Mouse (Mus musculus) layer of hippocampus, adult 9-10 months (tissue): Measurements from ENCODE around the gene Trpv5.

Source experiments
- DNase-seq: peaks from one replicate; pipeline ENCODE4 v3.0.0; 2022; ENCODE audit warnings: low spot score

The Trpv5 gene

DNA sequence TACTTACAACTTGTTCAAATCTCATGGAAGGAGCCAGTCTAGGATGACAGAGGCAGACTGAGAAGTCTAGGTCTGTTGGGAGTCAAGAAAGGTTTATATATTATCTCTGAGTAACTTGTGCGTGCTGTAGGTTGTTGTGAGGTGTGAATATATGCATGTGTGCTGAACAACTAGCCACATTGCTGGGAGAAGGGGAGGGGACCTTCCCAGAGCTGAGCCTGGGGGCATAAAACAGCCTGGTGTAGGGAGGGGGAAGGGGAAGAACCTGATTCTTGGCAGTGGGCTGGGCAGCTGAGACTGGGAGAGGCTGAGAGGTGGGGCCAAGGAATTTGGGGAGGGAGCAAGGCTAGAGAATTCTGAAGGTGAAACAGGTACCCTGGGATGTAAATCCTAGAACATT is at the start of gene Trpv5:
Gene Trpv5 (minus strand): TSS at position 101 of the 400 bp plus-strand sequence.
- DNase-seq, result no peak

DNA sequence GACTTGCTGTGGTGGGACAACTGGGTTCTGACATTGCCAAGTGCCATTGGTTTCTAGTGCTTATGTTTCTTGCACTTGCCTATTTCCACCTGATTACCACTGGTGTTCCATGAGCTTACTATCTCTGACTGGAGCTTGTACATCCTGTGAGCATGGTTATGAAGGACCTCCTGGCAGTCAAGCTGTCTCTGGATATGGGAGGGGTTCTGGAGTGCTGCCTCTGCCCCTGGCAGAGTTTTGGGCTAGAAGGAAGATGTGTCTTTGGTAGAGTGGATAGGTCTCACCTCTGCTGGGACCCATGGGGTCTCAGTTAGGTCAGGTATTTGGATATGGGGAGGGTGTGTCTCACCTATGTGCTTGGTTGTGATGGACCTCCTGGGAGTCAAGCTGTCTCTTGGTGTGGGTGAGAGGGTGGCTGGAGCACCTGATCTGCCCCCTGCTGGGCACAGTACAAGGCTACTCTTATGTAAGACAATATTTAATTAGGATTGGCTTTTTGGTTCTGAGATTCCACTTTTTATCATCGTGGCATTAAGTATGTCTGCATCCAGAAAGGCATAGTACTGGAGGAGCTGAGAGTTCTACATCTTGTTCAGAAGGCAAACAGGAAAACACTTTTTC is 47.5 kb upstream of the Trpv5 start:
- no peak for DNase-seq

DNA sequence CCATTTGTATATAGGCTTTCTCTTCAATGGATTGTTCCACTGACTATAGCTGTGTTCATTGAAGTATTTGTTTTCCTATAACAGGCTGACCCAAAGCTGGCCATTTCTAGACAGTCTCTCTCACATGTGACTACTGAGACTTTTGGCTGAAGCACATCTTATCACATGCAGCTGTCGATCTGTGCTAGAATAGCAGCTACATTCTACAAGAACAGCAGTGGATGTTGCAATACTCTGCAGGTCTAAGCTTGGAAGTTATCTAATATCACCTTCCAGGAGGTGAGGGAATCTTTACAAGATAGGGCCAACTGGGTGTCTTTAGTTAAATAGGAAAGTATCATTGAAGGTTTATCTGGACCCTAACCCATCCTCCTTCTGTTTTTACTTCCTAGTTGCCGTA is 40.9 kb upstream of the Trpv5 start:
- DNase-seq, result no peak

DNA sequence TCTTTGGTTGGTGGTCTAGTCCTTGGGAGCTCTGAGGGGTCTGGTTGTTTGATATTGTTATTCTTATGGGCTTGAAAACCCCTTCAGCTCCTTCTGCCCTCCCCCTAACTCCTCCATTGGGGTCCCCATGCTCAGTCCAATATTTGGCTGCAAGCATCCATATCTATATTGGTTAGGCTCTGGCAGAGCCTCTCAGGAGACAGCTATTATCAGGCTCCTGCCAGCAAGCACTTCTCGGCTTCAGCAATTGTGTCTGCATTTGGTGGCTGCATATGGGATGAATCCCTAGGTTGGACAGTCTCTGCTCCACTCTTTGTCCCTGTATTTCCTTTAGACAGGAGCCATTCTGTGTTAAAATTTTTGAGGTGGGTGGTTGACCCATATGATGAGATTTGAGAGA is 29.7 kb upstream of the Trpv5 start:
- DNase-seq, result no peak

DNA sequence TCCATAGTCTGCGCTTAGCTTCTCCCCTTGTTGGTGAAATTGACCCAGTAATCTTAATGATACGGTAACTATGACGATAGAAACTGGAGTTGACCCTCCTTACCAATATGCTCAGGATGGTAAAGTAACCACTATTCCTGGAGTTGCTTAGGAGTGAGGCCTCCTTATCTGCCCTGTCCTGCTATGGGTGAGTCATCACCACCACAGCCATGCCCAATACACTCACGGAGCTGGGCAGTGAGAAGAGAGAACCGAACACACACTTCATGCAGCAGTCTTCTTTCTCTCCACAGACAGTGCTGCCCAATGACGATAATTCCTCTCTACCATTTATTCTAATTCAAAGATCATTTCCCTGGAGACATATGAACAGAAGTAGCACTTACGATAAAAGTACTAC is 25.7 kb upstream of the Trpv5 start:
- DNase-seq, result no peak

DNA sequence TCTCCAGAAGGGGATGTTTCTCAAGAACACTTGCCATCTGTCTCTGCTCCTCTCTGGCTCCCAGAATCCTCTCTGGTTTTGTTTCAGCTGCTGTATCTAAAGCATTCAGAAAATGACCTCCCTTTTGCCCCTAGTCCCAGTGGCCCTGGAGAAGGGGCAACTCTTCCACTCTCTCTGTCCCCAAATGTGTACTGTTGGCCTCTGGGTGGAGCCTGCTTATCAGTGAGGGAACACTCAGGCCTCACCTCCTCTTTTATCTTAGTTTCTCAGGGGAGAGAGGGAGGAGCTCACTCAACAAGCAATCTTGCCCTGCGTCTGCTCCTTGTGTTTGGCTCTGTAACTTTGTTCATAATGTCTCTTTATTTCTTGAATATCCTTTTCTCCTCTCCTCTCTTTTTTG is 23.6 kb upstream of the Trpv5 start, which contains the start of gene Kel:
Gene Kel (minus strand): TSS at position 217 of the 400 bp plus-strand sequence.
- DNase-seq, result no peak

DNA sequence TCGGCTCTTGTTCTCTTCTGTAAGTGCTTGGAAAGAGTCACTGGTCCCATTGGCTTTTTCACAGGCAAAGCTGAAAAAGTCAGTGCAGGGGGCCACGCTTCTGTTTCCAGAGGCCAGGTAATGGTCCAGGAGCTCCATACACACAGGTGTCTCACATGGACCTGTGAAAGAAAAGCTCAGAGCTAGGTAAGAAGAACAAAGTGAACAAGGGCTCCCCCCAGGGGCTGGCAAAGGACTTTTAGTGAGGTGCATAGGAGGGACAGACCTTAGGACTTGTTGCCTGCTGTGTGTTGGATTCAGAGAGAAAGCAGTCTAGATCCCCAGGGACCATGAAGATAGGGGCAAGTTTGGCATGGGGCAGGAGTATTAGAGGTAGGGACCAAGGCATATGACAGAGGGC is 22.4 kb upstream of the Trpv5 start:
- DNase-seq, result no peak

DNA sequence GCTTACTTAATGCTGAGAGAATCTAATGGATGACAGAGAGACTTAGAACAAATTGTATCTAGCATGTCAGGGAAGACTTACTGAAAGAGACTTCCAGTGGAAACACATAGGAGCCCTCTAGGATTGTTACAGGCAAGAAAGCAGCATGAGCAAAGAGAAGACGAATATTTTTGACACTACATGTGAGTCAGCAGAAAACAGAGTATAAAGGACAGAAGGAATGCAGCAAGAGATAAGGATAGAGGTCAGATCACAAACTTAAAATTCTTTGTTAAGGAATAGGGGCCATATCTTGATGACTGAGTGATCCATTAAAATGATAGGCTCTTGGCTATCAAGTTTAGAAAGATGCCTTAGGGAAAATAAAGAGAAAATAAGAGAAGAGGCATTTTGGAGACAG is 20.7 kb upstream of the Trpv5 start:
- no peak for DNase-seq

DNA sequence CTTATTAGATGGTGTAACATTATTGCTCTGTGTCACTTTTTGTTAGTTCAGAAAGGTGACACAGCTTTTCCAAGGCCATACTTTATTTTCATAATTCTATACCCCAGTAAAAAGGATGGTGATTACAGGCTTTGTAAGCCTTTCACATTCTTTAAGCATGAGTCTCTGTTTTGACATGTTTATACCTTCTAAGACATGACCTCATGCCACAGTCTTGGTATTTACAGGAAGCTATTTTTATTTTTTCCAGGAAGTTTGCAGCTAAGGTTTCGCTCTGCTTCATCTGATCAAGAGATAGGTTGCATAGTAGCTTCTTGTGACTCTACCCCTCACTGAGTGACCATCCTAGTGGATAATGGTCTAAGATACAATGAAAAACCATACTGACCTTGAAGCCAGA is 13.8 kb upstream of the Trpv5 start:
- no peak for DNase-seq

DNA sequence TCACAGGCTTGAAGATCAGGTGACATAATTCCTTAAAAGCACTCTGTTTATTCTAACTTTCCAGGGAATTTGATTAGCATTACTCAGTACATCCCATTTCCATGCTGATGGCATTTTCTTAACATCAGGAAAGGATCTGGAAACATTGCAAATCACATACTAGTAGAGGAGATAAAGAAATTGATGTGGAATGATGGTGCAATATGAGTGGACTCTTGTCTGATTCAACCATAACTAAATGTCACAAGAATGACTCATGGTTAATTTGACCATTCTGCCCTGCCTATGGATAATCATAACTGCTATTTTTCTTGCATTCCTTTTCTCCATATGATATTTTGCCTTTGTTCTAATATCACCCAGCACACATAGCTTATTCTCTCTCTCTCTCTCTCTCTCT is 11.6 kb upstream of the Trpv5 start:
- DNase-seq, result no peak

DNA sequence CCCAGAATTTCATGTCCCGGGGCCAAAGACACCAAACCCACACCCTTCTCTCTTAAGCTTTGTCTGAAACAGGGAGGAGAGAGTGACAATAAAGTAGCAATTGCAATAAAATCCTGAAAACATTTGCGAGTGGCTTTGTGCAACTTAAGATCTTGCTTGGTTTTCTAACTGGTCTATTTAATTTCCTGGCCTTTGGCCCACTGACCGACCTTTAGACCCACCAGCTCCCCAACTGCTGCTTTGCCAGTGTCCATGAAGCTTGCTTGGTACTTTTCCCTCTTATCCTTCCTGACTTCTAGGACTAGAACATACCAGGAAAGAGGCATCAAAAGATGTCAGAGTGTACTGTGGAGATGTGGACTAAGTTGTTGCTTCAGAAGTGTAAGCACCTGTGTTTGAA is 5.0 kb upstream of the Trpv5 start:
- DNase-seq, result no peak

DNA sequence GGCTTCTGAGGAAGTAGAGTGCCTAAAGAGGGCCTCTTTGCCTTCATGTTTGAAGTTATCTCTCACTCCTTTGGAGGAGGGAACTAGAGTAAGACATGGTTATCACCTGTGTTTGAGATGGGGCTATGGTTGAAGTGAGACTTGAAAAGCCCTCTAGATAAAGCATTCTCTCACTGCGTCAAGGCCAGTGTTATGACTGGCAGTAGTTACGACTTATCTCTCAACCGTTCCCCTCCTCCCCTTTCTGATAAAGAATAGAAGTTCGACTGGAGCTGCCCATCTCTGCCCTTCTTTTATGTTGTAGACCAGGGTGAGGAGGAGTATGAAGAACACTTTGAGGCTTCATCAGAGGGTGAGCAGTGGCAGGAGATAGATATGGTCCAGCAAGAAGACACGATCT is 4.3 kb upstream of the Trpv5 start:
- DNase-seq, result no peak

DNA sequence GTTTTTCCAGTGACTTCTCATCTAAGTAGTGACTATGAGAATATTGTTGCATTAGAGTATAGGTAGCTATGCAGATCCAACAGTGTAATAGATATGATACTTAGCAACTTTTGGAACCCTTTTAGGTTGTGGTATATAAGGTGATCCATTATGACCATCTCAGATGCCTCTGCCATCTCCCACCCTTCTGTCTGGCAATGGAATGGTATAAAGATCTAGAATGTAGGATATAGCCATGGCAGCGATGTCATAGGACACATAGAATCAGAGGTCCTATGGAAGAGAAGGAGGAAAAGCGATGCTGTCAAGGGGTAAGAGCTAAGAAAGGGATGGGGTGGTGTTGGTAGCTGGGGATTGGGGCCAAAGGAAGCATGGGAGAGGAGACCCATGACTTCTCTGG is 3.6 kb upstream of the Trpv5 start, which contains the start of gene Llcfc1:
Gene Llcfc1 (plus strand): TSS at position 301 of the 400 bp plus-strand sequence.
- DNase-seq, result no peak

DNA sequence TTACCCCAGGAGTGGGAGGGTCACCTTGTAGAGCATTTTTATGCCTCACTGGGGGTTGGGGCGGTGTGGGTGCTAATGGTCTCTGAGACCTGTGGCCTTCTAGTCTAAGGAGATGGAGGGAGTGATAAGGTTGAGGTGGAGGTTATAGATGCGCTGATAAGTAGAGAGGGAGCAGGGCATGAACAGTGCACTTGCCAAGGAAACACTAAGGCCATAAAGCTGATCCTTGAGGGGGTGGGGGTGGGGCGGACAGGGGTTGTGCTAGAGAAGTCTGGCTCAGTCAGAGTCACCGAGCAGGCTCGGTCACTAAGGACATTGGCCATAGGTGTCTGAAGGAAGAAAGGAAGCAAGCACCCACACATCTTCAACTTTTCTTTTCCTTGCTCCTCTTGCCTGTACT is 1.1 kb upstream of the Trpv5 start:
- DNase-seq, result no peak

DNA sequence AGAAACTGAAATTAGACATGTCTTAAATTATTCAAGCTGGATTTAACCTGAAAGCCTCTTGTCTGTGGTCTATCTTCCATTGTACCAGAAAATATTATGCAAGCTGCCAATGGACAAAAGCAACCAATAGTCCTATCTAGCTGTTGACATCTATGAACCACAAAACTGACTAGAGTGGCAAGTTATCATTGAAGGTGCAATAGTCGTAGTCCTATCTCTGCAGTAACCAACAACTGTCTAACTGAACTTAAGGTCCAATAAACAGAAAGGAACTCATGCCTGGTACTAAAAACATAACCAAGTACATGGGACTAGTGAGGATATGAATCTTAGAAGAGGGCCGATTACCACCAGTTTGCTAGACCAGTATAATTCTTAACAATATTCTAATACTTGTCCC is 4.0 kb downstream of the Trpv5 start:
- DNase-seq, result no peak

DNA sequence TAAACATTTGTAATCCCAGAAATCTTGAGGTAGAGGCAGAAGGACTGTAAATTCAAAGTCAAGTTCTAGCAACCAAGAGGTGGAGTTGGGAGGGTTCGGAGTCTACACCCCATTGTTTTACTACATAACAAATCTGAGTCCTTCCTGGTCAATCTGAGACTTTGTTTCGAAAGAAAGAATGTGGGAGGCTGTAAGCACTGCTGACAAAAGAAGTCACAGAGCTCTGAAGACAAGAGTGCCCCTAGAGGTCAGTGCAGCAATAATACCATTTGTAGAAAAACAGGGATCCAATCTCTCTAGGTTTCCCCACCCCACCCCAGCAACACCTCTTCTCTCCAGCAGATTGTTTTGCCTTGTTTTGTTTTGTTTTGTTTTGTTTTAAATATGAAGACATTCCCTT is 18.2 kb downstream of the Trpv5 start:
- DNase-seq, result no peak

DNA sequence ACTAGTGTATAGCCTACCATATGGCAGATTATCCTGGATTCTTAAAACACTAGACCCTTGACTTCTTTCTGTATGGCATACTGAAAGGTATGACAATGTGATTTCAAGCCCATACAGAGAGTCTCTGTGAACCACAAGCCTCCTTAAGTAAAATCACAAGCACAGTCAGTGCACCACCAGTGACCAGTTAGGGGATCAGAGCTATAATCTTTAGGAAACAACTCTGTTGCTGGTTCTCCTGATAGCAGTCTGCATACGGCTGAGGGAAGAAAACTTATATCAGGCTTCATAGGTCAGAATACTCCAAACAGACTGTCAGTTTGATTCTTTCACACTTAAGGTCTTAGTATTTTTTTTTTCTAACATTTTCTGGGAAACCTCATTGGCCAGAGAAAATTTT is 22.1 kb downstream of the Trpv5 start:
- DNase-seq, result no peak

DNA sequence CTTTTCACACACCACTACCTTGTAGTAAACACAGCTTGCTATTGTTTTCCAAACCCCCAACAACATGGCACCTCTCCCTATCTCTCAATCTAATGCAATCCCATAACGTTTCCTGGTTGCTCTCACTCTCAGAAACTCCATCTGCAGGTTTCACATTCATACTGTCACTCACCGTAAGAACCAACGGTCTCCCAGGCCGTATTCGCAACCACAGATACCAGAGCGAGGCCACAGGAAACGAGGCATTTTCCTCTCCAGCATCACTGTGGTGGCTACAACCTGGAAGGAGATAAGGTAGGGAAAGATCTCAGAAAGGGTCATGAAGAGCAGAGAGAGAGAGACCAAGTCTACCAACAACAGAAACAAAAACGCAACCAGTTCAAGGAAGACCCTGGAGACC is 25.9 kb downstream of the Trpv5 start:
- DNase-seq, result no peak

DNA sequence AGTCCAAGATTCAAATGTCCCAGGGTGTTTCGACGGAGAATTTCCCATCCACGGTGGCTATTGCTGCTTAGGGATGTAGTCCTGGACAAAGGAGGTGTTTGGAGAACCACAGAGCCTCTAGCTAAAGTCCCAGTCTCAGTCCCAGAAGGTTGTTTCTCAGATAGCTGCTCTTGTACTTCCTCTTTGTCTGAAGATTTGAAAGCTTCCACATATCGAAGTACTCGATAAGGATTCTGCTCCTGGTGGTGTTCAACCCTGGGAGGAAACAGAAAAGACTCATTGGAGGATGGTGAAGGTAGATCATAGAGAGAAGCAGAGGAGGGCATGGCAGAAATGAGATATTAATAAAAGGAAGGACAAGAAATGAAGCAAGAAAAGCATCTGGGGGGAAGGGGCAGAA is 27.4 kb downstream of the Trpv5 start:
- DNase-seq, result no peak

DNA sequence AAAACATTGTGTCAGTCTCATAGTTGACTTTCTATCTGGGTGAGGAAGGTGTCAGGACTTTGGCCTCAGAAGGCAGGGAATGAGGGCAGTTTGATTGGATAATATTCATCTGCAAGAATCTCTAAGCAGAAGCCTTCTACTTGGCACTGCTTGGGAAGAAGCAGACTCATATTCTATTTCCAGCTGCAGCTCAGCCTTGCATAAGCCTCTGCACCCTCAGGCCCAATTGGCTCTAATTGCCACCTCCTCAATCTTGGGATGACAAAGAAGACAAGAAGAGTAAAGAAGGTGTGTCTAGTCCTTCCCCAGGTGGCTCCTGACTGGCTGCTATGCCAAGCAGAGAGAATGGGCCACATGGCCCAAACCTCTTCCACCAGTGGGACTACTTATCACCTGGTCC is 33.9 kb downstream of the Trpv5 start:
- no peak for DNase-seq

DNA sequence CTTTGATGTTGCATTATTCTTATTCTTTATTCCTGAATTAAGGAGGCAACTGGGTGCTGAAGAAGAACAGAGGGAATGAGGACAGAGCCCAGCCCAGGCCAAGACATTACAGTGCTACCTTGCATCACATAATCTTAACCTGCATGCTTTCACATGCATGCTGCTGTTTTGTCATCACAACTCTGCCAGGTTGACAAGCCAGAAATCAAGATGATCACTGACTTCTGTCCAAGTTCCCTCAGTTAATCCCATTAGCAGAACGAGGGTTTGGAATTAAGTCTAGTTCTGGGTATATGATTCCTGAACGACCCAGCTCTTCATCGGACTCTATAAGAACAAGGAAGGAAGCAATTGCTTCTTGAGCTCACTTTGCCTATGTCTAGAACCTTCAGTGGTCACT is 34.3 kb downstream of the Trpv5 start:
- DNase-seq, result no peak

DNA sequence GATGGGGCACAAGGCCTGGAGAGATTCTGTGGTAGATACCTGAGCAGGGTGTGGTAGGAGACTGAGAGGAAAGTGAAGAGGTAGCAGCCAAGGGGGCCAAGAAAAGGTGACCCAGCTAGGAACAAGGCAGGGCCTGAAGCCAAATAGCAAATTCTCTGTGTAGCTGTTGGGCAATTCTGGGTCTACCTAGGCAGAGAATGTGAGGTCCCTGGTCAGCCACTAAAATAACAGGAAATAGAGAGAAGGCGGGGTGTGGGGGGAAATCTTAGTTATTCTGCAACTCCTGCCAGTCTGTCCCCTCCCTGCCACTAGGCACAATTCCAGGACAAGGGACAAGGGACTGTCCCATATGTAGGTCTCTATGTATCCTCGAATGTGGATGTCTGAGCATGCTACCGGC is 37.3 kb downstream of the Trpv5 start:
- no peak for DNase-seq

DNA sequence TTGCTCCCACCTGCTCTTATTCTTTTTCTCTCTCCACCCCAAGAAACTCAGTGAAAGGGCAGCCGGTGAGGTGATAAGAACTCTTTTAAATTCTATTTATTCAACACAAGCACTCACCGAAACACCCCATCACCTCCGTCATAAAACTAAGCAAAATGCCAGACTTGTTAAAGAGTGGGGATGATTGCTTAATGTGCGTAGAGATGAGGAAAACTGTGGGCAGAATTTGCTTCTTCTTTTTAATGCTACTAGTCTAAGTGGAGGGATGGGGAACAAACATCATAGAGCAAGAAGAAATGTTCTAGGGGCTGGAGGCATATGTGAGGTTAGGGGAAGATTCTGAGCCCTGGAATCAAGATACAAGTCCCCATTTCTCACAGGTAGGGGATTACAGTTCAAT is 37.8 kb downstream of the Trpv5 start:
- no peak for DNase-seq

DNA sequence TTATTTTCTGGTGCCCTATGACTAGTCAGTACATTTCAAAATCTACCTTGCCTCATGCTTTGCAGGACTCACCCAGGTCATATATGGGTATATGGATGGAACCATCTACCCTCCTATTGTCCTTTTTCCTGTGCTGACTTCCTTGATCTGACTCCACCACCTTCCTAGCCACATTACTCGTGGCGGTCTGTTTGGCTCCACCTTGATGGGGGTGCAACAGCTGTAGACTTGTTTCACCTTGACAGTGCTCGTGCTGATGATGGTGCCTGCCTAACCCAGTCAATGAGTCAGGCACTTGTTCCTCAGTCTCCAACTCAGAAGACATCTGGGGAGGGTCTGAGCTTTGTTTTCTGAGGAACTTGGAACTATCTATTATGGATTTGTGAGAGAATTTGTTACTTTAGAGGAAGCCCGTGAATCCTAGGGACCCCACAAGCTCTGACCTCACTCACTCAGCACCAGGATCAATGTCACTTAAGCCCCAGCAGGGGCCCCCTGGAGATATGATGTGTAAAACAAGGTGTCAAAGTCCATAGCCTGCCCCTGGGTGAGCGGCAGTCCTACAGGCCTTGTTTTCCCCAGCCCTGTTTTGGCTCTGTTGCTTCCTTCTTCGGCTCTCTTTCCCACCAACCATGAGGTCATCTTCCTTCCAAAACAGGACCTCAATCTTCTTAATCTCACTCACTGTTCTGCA is 39.2 kb downstream of the Trpv5 start:
- DNase-seq, result no peak
